Mouse (Mus musculus) midbrain, embryonic 15.5 days (tissue): ENCODE data around the gene Icam4. TPM values are rescaled to one million over a fixed set of nuclear protein-coding genes. Genes with fewer than 3 reads are reported as not detected.
A peak's percentile ranks its signal among the peaks of the same experiment; 100 is the strongest.
"Not testable (repeated sequence)": the region's sequence is repeated elsewhere in the genome, so short reads cannot be mapped to it uniquely, and the experiment has no call there.

Experiments used
- ATAC-seq: fragments of 200-750 bp; cut with Nextera tagmentation; replicated peaks from 2 replicates; pipeline ENCODE4 v1.8.0; 2017; ENCODE audit warnings: moderate TSS enrichment
- H3K27ac ChIP-seq: fragments of 300-500 bp; sonication (generic); 2 replicates; pipeline ENCODE4 v1.5.1; 2015; ENCODE audit warnings: mild to moderate bottlenecking, inconsistent platforms
- H3K27me3 ChIP-seq: fragments of 300-500 bp; sonication (generic); replicated peaks from 2 replicates; pipeline ENCODE4 v1.6.1; 2015; ENCODE audit warnings: inconsistent platforms
- H3K36me3 ChIP-seq: fragments of 300-500 bp; sonication (generic); replicated peaks from 2 replicates; pipeline ENCODE4 v1.6.1; 2015; ENCODE audit warnings: inconsistent platforms
- H3K4me1 ChIP-seq: fragments of 300-500 bp; sonication (generic); 2 replicates; pipeline ENCODE4 v1.6.1; 2015; ENCODE audit warnings: inconsistent platforms
- H3K4me2 ChIP-seq: fragments of 300-500 bp; sonication (generic); 2 replicates; pipeline ENCODE4 v1.6.1; 2015; ENCODE audit warnings: inconsistent platforms, mild to moderate bottlenecking, moderate library complexity
- H3K4me3 ChIP-seq: fragments of 300-500 bp; sonication (generic); 2 replicates; pipeline ENCODE4 v1.5.1; 2015; ENCODE audit warnings: mild to moderate bottlenecking, inconsistent platforms
- H3K9ac ChIP-seq: fragments of 300-500 bp; sonication (generic); 2 replicates; pipeline ENCODE4 v1.6.1; 2015; ENCODE audit warnings: mild to moderate bottlenecking, inconsistent platforms
- H3K9me3 ChIP-seq: fragments of 300-500 bp; sonication (generic); 2 replicates; pipeline ENCODE4 v1.6.1; 2016; ENCODE audit warnings: inconsistent platforms
- WGBS: fragments of 180-500 bp; shearing (Covaris S2); methylation state at CpG from one replicate; pipeline ENCODE4 v1.1.7; 2015; ENCODE audit warnings: mixed read lengths; 5-methylcytosine and 5-hydroxymethylcytosine counted together
- polyA plus RNA-seq: library from polyadenylated mRNA; unstranded; fragments of >200 nt; fragmentation: Nextera tagmentation; extraction: Ambion mirVana; gene quantifications from 2 replicates; pipeline ENCODE4 v1.2.1, GENCODE M21; 2015

The Icam4 gene
- polyA plus RNA-seq, 1 experiment from 2014 or later: 0.27 TPM

DNA sequence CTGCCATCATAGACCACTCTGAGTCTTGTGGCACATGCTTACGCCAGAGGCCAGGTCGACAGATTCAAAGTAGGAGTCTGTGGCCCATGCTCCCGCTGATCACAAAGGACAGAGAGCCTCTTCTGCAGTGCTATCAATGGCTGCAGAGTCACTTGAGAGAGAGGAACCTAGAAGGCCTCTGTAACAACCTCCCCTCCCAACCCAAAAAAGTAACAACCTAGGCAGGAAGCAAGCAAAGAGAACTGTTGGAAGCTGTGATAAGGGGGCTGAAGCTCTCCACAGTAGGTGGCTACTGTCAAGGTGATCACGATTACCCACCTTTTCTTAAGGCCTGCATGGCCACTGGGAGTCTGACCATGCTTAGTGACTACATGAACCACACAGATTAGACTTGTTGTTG is 14.4 kb downstream of the Icam4 start:
- peaks cover 20% of the 10 kb centered on the region for H3K27me3 ChIP-seq
- no peaks in the 10 kb centered on the region for H3K36me3 ChIP-seq
- no peak for ATAC-seq
- no peak overlapping the region for H3K27ac ChIP-seq
- H3K9ac ChIP-seq: no peak overlapping the region
- H3K9me3 ChIP-seq: no peaks in the 10 kb centered on the region
- 83% methylated on average over 4 of the region's 4 CpGs for WGBS
- H3K4me2 ChIP-seq: no peak overlapping the region
- peaks cover 2% of the 10 kb centered on the region for H3K4me1 ChIP-seq
- no peak overlapping the region for H3K4me3 ChIP-seq

DNA sequence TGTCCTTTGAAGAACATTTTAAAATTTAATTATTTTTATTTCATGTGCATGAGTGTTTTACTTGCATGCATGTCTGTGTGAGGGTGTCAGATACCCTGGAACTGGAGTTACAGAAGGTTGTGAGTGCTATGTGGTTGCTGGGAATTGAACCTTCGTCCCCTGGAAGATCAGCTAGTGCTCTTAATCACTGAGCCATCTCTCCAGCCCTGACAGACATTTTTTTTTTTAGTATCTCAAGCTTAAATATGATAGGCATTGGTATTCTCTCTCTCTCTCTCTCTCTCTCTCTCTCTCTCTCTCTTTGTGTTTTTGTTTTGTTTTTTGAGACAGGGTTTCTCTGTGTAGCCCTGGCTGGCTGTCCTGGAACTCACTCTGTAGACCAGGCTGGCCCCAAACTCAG is 15.6 kb downstream of the Icam4 start:
- not testable (repeated sequence) for ATAC-seq, H3K4me3 ChIP-seq, H3K27me3 ChIP-seq, H3K9ac ChIP-seq, H3K36me3 ChIP-seq, H3K9me3 ChIP-seq, H3K4me2 ChIP-seq, H3K27ac ChIP-seq, H3K4me1 ChIP-seq
- 57% methylated on average over 1 of the region's 1 CpGs for WGBS

DNA sequence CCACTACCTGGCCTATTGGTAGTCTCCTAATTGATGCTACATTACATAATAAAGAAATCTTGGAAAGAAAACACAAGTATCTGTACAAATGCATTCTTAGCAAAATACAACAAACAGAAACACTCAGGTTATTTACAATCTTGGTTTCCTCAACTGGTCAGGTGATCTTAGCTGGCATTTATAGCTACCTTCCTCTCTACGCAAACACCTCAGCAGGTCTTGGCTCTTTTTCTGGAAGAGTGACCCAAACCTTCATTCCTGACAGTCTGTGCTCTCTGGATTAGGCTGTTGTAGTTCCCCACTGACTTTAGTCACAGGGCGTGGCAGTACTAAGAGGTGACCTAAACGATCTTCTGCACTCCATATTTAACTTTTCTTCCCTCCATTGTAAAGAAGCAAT is 16.1 kb downstream of the Icam4 start:
- Histone ChIP-seq H3K27me3 (peaks cover 4% of the 10 kb centered on the region), H3K36me3 (no peaks in the 10 kb centered on the region), H3K4me1 (no peaks in the 10 kb centered on the region), H3K27ac (no peak overlapping the region), H3K9ac (no peak overlapping the region), H3K4me2 (no peak overlapping the region), H3K4me3 (no peak overlapping the region), H3K9me3 (no peaks in the 10 kb centered on the region)
- 84% methylated on average over 3 of the region's 3 CpGs for WGBS
- no peak for ATAC-seq

DNA sequence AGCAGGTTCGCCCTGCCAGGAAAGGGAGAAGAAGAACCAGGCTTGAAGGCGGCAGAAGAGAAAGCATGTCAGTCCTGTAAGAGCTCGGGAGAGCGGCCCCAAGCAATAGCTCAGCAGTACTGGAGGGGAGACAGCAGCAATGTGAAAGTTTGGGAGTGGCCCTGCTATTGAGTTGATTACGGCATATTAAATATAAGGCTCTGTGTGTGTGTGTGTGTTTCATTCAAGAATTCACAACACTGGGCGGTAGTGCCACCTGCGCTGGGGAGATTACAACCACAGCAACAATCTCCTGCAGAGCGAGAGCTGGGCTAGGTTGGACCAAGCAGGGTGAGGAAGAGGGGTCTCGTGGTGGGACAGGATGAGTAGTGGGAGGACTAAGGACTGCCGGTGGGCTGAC is 22.4 kb downstream of the Icam4 start:
- Histone ChIP-seq H3K9me3 (no peaks in the 10 kb centered on the region), H3K4me3 (no peak overlapping the region), H3K27me3 (no peaks in the 10 kb centered on the region), H3K36me3 (no peaks in the 10 kb centered on the region), H3K9ac (no peak overlapping the region), H3K27ac (no peak overlapping the region), H3K4me2 (no peak overlapping the region), H3K4me1 (no peaks in the 10 kb centered on the region)
- 71% methylated on average over 10 of the region's 10 CpGs for WGBS
- no peak for ATAC-seq

DNA sequence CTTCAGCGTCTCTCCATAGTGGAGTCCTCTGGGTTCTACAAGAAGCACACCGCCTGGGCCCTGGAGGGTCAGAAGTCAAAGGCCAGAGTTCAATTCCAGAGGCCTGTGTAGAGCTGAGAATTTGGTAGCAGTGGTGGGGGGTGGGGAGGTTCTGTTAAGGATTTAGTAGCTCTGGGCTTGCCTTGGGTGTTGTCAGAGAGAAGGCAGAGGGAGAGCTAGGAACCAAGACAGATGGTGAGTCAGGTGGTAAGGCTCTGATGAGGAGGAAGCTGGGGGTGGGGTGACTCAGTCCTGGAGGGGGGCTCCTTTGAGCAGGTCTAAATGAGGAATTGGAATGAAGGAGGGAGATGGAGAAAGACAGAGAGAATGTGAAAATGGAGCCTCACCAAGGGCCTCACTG is 33.8 kb downstream of the Icam4 start:
- no peak overlapping the region for H3K4me3 ChIP-seq
- H3K4me2 ChIP-seq: no peak overlapping the region
- no peaks in the 10 kb centered on the region for H3K9me3 ChIP-seq
- 93% methylated on average over 2 of the region's 2 CpGs for WGBS
- ATAC-seq: no peak
- H3K27ac ChIP-seq: no peak overlapping the region
- no peaks in the 10 kb centered on the region for H3K27me3 ChIP-seq
- no peaks in the 10 kb centered on the region for H3K4me1 ChIP-seq
- peaks cover 24% of the 10 kb centered on the region for H3K36me3 ChIP-seq
- H3K9ac ChIP-seq: no peak overlapping the region

DNA sequence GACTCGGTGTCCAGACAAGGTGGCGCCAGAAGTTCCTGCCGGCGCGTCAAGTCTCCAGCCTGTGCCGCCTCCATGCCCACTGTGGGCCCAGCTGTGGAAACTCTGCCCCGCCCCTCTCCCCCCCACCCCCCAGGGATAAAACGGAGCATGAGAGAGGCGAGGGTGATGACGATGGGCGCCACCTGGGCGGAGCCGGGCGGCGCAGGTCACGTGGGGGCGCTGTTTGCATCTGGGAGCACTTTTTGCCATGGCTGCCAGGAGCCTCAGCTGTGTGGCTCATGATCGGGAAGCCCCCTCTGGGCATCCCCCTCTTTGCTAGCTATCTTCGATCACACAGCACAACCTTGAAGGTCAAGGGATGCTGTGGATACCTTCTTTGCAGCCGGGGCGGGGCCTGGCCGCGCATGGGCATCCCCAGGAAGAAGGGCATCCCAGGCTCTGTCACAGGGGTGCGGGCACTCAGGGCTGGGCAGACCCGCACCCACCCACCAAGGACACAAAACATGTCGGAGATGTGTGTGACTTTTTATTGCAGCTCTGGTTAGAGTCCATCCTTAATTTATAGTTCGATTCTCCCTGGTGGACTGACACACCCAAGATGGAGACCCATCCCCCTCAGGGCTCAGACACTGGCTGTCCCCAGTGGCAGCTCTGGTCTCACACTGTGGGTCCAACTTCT is 38.0 kb downstream of the Icam4 start, which contains the start of gene Zglp1:
Gene Zglp1 (minus strand): TSS at position 88 of the 679 bp plus-strand sequence.
- H3K36me3 ChIP-seq: peaks cover 24% of the 10 kb centered on the region
- whole genome bisulfite sequencing: 90% methylated on average over 27 of the region's 27 CpGs

DNA sequence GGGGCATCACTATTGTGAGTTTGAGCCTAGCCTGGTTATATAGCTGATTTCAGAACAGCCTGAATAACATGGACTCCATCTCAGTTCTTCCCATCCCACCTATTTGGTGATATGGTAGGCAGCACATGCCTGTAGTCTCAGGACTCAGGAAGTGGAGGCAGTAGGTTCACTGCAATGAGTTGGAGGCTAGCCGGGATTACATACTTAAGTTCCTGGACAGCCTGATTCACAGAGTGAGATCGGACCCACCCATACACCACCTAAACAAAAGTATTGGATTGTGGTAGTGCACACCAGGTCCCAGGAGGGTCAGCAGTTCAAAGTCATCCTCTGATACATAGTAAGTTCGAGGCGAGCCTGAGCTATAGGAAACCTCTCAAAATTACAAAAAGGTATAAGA is 43.5 kb downstream of the Icam4 start:
- Histone ChIP-seq H3K9me3 (no peaks in the 10 kb centered on the region), H3K27me3 (no peaks in the 10 kb centered on the region), H3K4me2 (peak overlapping the region; percentile 84), H3K27ac (no peak overlapping the region), H3K9ac (peak overlapping the region; percentile 73), H3K36me3 (peaks cover 18% of the 10 kb centered on the region), H3K4me3 (peak overlapping the region; percentile 75), H3K4me1 (peaks cover 22% of the 10 kb centered on the region)
- ATAC-seq: peak; percentile 29
- 22% methylated on average over 4 of the region's 4 CpGs for WGBS

More for the DNA sequence above, 38.0 kb downstream of the Icam4 start, which contains the start of gene Zglp1:
- Histone ChIP-seq H3K4me1 (peaks cover 7% of the 10 kb centered on the region), H3K9ac (no peak within 1 kb of the TSS), H3K4me3 (no peak within 1 kb of the TSS), H3K9me3 (no peaks in the 10 kb centered on the region), H3K27me3 (no peaks in the 10 kb centered on the region), H3K4me2 (no peak within 1 kb of the TSS), H3K27ac (no peak within 1 kb of the TSS)
- ATAC-seq: 0 out of 2 replicates have a peak, but pooled peaks have one; percentile 53

DNA sequence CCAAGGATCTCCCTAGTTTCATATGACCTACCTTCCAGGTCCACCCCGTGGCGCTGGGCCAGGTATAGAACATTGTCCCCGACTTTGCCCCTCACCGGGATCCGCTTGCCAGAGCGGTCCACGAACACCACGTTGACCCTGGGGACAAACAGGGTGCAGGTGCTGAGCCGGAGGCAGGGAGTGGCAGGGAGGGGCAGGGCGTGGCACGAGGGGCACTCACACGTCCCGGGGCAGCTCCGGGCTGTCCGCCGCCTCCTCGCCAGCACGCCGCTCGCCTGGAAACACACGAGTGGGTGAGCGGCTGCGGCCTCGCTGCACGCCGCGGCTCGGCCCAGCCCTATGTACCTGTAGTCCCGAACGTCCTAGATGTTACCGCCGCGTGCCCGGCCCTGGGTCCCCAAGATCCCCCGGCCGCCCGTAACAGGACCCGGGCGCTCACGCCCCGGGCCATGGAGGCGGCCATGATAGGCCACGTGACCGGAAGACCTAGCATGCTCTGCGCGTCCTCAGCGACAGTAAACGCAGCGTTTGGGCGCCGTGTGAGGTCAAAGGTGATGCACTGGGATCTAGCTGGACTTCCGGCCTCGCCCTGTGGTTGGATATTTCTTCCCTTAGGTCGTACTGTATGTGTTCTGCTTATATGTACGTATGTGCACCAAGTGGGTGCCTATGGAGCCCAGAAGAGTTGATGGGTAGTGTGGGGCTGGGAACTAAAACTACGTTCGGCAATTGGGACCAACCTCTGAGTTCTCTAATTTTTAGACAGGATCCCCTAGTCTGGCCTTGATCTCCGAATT is 44.1 kb downstream of the Icam4 start, which contains the start of the genes Gm49373 and Fdx1l:
Gene Gm49373 (minus strand): TSS at position 53 of the 797 bp plus-strand sequence.
Gene Fdx1l (minus strand): TSS at position 571 of the 797 bp plus-strand sequence.
- Histone ChIP-seq H3K9ac (peak within 1 kb of the TSS; percentile 73), H3K4me3 (peak within 1 kb of the TSS; percentile 75), H3K9me3 (no peaks in the 10 kb centered on the region), H3K4me2 (peak within 1 kb of the TSS; percentile 84), H3K27me3 (no peaks in the 10 kb centered on the region), H3K27ac (peak within 1 kb of the TSS; percentile 65), H3K36me3 (peaks cover 19% of the 10 kb centered on the region), H3K4me1 (peaks cover 22% of the 10 kb centered on the region)
- peak; percentile 95 for ATAC-seq
- WGBS: 3% methylated on average over 58 of the region's 58 CpGs

DNA sequence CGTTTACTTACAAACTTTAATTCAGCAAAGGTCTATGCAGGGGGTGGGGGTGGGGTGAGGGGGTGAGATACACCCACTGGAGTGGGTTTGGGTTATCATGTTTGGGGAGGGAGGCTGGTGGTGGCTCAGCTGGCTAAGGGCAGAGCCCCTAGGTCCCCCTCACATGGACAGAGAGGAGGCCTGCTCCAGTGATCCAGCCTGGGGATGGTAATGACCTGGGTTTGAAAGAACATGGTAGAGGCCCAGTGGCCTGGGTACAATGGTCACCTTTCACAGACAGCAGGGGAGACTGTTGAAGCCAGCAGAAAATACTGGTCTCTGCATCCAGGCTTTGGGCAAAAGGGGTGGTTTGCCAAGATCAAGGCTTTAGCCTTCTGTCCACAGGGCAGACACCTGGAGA is 45.0 kb downstream of the Icam4 start:
- Histone ChIP-seq H3K4me1 (peaks cover 22% of the 10 kb centered on the region), H3K36me3 (peaks cover 25% of the 10 kb centered on the region), H3K4me2 (no peak overlapping the region), H3K27me3 (no peaks in the 10 kb centered on the region), H3K27ac (0 out of 2 replicates have a peak overlapping the region, but pooled peaks have one; percentile 65), H3K9ac (no peak overlapping the region), H3K4me3 (no peak overlapping the region), H3K9me3 (no peaks in the 10 kb centered on the region)
- WGBS: 88% methylated on average over 1 of the region's 1 CpGs
- ATAC-seq: no peak

DNA sequence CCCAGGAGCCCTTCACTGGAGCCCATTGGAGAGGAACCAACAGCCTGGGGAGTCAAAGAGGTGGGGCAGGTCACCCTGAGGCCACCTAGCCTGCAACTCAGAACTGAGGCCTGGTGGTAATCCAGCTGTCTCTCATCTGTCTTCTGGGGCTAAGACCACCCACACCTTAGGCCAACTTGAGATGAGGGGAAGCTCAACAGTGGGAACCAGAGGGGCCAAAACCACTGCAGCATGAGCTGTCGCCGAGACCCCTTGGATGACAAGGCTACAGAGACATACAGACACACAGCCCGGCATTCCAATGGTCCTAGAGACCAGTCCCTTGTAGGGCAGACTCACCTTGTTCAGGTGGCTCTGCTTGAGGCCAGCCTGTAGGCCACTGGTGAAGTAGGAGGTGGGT is 46.5 kb downstream of the Icam4 start:
- no peak overlapping the region for H3K27ac ChIP-seq
- peaks cover 39% of the 10 kb centered on the region for H3K36me3 ChIP-seq
- ATAC-seq: no peak
- no peak overlapping the region for H3K4me2 ChIP-seq
- H3K9ac ChIP-seq: no peak overlapping the region
- H3K4me3 ChIP-seq: no peak overlapping the region
- H3K9me3 ChIP-seq: no peaks in the 10 kb centered on the region
- no peaks in the 10 kb centered on the region for H3K27me3 ChIP-seq
- H3K4me1 ChIP-seq: peaks cover 22% of the 10 kb centered on the region
- 91% methylated on average over 3 of the region's 3 CpGs for WGBS
